Mouse (Mus musculus) T-helper 1 cell (primary cell): Measurements from ENCODE around the gene Wnt5a.

Experiments used
- in situ Hi-C: fragments of 300-600 bp; cut with MboI, MseI; formaldehyde crosslinking; loops from one replicate; pipeline ENCODE4 v1.15.1; 2025; ENCODE audit warnings: high pct_unique_total_duplicates

Gene Wnt5a

DNA sequence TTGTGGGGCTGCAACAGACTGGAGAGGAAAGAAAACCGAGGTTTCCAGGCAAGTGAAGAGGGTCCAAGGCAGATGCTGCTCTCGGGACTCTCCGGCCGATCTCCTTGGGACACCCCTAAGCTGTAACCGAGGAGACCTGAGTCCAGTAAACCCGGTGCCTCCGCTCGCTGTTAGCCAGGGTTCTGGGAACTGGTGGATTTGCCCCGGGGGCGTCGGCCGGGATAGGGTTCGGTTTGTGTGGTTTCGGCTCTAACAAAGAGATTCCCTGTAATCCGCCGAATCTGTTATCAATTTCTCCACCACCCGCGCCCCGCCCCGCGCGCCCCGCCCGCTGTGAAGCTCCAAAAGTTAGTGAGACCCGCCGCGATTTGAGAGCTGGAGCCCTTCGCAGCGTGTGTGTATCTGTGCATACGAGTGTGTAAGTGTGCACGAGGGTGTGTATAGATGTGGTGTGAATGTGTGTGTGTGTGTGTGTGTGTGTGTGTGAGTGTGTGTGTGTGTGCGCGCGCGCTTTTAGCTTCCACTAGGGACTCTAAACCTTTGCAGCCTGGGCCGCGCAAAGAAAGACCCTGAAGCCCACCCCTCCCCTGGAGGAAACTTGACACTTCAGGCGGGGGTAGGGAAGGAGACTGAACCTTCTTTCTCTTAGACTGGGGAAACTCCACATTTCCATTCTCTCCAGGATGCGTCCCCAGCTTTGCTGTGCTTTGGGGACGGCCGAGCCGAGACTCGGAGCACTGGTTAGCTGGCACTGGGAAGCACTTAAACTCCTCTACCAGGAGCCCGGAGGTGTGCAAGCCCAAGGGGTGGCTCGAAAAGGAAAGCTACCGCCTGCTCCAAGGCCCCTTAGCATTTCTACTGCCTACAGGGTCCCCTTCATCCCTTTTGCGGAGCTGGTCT is 5.1 kb downstream of the Wnt5a start:
- in situ Hi-C loops, result no loop called here

DNA sequence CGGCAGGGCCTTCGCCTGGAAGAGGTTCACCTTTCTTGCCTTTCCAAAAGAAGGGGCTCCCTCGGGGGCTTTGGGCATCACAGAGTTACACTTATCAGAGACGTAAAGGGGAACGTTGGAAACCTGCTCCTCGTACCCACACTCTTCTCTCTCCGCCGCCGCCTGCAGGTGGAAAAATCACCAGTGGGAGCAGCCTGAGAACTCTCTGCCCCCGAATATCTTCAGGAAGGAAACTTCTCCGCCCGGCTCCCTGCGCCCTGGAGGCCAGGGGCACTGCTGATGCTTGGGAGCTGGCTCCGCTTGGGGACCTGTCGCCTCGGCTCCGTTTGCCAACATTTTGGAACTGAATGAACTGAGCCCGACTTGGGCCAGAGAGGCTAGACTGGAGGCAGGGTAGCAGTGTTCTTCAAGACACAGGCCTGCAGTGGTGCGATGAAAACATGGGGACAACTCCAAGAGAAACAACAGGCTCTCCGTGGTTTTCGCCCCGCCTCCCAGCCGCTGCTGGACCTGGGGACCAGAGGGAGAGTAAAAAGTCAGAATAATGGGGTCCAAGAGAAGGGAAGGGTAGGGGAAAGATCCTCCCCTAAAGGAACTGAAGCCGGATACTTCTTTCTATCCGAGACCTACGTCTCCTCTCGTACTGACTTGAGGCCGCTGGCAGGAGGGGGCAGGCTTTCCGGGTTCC is 5.9 kb downstream of the Wnt5a start:
- in situ Hi-C loops, result no loop called here

DNA sequence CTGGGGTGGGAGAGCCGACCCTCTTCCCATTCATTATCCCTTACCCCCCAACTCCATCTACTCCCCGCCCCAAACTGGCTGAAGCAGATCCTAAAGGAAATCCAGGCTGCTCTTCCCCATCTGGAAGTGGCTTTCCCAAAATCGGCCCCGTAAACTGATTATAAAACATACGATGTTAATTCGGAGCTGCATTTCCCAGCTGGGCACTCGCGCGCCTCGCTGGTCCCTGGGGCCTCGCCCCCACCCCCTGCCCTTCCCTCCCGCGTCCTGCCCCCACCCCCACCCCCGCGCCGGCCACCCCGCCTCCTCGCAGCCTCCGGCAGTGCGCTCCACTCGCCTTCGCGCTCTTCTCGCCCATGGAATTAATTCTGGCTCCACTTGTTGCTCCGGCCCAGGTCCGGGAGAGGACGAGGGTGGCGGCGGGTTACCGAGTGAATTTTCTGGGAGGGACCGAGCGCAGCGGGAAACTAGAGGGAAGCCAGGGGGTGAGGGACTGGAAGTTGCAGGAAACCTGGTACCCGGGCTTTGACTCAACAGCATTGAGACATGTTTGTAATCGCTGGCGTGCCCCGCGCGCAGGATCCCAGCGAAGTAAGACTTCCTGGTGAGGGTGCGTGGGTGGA is 6.6 kb downstream of the Wnt5a start:
- in situ Hi-C loops, result no loop called here

DNA sequence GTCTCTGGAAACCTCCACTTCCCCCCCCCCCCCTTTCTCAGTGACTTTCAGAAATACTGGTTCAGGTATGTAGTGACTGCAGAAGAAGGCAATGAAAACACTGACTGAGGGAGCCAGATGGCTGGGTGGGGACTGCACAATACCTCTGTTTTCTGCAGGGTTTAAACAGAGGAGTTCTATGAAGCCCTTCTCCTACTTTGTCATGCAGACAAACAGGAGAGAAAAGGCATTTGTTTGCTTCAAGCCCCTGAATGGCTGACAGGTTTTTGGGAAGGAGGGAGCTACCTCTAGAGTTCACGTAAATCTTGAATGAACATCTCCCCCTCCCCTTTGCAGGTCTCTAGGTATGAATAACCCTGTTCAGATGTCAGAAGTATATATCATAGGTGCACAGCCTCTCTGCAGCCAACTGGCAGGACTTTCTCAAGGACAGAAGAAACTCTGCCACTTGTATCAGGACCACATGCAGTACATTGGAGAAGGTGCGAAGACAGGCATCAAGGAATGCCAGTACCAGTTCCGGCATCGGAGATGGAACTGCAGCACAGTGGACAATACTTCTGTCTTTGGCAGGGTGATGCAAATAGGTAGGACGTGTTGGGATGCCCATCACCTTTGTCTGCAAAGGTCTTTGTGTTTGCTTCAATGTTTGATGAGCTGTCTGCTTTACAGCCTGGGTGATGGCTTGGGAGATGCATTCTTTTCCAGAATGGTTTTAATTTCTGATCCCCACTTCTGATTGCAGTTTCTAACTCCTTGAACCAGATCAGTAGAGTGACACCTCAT is 8.4 kb downstream of the Wnt5a start:
- in situ Hi-C loops, result no loop called here

- in situ Hi-C loops, result no loop called here
Observed at GRCm38 (mm10) chr14:28514171-28514570, 9.6 kb downstream of the Wnt5a start.

DNA sequence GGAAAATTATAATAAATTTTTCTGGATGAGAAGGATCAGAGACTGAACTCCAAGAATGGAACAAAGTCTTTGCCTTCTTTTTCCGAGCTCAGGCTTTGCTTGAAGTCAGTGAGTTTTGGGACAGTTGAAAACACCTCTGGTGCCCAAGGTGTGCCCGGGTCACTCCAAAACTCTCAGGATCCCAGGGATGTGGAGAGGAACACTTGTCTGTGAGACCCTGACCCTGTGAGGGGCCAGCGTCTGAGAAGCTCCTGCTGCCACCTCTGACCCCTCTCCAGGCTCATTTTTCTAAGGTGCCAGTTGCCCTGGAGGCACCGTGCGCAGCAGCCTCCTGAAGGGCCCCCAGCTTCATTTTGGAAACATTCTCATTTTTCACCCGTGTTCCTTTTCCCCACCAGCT is 10.8 kb downstream of the Wnt5a start:
- in situ Hi-C loops, result no loop called here

DNA sequence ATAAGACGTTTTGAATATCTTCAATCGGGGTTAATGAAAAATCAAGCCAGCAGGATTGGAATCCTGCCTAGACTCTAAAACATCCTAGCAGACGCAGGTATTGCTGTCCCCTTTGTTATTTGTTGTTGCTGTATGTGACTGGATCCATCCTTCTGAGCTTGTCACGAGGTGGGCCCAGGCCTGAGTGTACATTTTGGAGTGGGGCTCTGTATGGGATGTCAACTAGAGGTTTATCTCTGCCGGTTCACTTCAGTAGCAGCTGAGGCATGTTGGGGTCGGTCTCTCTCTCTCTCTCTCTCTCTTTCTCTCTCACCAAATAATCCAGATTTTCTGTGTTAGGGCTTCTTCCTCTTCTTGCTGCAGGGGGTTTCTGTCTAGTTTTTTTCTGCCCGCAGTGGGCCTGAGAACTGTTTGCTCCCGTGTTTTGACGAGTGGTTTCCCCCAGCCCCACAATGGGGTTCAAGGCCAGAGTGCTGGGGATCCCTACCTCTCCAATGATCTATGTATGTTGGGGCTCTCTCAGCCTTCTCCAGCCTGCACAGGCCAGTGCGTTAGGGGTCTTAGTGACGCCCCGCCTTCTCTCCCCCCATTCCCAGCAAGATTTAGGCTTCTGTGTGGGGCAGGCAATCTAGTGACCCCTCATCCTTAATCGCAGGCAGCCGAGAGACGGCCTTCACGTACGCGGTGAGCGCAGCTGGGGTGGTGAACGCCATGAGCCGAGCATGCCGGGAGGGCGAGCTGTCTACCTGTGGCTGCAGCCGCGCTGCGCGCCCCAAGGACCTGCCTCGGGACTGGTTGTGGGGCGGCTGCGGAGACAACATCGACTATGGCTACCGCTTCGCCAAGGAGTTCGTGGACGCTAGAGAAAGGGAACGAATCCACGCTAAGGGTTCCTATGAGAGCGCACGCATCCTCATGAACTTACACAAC is 13.3 kb downstream of the Wnt5a start:
- in situ Hi-C loops, result no loop called here

DNA sequence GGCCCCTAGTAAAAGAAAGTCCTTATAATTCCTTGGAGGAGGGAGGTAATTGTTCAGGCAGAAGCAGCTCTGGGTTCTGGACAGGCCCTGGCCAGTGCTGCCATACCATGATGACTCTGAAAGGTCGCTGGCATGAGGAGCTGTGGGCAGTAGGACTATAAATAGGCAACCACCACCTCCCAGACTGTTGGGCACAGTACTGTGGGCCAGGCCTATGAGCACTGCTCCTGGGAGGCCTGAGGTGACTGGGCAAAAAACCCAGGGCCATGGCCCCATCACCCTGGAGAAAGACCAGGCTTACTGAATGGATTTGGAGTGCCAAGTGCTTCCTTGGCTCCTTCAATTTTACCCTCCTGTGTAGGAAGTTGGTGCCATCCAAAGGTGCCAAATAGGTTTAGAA is 16.6 kb downstream of the Wnt5a start:
- in situ Hi-C loops, result no loop called here

GRCm38 (mm10) chr14:28522611-28523010 is 18.1 kb downstream of the Wnt5a start:
- in situ Hi-C loops, result no loop called here

- in situ Hi-C loops, result no loop called here
Observed at GRCm38 (mm10) chr14:28525566-28525965, 21.0 kb downstream of the Wnt5a start.

DNA sequence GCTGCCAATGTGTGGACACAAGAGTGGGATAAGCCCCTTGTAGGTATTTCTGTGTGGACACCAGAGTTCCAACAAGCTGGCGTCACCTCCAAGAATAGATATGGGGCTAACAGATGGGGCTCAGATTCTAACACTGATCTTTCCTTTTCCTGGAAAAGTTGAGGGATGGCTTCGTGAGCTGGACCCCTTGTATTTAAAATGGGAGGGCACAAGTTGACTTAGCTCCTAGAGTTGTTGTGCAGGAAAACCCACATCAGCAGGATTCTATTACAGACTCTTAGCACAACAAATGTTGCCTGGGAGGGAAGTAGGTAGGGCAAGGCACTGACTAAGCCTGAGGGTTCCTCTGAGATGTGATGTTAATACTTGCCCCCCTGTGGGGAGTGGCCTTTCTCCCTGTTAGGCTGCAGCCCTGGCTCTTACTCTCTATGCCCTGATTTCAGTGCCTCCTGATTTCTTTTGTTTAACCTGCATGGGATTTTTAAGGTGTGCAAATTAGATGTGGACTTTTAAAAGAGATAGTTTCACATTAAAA is 23.7 kb downstream of the Wnt5a start:
- in situ Hi-C loops, result no loop called here

DNA sequence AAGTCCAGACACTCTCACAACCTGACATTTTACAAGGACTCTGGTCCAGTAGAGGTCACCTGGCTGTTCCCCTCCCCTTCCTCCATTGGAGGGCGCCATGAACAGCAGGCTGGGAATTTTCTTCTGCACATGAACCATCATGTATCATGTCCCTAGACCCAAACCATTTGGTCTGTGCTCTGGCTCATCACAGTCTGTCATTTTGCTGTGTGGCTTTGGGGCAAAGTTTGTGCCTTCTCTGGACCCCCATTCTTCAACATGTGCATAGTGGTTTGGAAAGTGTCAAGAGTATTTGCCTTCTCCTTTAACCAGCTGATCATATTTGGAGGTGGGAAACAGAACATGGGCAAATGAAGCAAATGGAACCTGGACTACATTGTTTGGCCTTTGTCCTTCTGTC is 27.0 kb downstream of the Wnt5a start:
- in situ Hi-C loops, result no loop called here

DNA sequence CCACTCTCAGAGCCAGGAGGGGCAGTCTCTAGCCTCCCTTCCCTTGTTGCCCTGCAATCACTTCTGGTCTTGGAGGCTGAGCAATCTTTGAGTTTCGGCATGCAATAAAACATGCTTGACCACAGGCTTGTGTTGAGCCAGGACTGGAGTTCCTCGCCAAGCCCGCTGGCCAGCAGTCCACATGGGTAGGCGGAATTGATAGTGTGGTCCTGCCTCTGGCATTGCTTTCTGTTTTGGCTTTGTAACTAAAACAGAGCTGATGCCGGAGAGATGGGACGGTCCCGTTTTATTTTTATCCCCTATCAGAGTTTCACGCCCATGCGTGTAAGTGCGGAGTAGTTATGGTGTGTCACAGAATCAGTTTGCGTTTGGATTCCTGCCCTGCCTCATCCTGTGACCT is 28.4 kb downstream of the Wnt5a start:
- in situ Hi-C loops, result no loop called here

DNA sequence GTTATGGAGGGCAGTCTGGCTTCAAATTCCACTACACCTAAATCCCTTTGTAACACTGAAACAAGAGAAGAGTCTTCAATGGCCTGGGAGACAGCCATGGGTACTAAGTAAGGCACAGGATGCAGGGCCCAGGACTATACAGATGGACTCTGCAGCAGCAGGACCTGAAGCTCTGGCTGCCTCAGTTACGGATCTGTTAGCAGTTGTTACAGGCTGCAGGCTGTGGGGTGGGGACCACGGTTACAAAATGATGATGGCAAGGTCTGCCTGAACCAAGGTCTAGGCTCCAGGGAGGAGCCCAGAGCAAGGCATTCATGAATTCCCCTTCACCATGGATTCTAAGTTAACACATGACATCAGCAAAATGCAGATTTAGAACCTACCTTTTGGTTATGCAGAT is 29.3 kb downstream of the Wnt5a start:
- in situ Hi-C loops, result no loop called here

DNA sequence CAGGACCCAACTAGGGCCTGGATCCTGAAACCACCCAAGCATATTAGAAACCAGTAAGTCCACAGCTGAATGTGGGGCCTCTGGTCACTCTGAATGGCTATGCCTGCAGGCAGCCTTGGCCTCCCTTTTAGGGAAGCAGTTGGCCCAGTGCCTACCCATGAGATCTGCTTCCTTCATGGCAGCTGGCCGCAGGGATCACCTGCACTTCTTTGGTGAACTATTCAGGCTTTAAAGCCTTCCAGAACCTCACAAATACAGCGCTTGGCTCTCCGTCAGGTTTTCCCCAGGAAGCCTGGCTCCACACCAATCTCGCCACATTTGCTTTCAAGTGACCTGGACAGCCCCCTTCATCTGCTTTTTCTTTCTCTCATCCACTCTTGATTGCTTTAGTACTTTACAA is 31.3 kb downstream of the Wnt5a start:
- in situ Hi-C loops, result no loop called here

DNA sequence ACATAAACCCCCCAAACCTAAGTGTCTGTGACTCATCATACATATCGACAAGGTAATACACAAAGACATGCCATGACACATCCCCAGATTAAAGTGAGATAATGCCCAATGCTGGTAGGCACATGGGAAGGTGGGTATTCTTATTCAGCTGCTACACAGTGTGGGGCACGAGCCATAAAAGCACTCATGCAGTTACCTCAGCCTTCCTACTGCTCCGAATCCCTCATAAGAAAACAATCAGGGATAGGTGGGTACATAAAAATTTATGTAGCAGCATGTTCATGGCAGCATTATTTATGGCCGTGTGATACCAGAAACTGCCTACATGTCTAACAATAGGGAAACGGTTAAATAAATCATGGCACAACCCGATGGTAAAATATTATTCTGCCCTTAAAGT is 35.0 kb downstream of the Wnt5a start:
- in situ Hi-C loops, result no loop called here

- in situ Hi-C loops, result no loop called here
Observed at GRCm38 (mm10) chr14:28542117-28542741, 37.7 kb downstream of the Wnt5a start.

DNA sequence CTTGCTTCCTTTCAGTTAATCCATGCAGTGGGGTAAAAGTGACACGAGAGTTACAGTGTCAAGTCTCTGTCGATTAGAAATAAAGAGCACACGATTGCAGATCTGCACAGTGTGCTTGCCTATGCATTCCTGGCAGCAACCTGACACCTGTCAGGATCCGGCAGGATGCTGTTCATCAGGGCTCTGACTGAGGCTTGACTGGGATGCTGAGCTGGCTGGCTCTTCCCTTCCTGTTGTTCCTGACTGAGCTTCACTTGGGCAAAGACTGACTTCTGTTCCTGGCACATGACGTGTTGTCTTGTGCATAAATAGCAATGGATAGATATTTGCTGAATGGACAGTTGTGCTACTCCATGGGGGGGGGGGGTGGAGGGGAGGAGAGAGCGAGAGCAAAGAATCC is 57.3 kb downstream of the Wnt5a start:
- in situ Hi-C loops, result no loop called here
